Mouse (Mus musculus): ENCODE results near the gene Asb15. TPM values are rescaled to one million over a fixed set of nuclear protein-coding genes. Genes with fewer than 3 reads are reported as not detected.

The Asb15 gene
- polyA plus RNA-seq, 1 experiment from 2014 or later: not detected

- ATAC-seq (ENCODE audit: low read depth): no peak
- H3K9me3 ChIP-seq (ENCODE audit: control insufficient read depth, low read length): no peaks in the 10 kb centered on the region
- no peak overlapping the region for H3K4me2 ChIP-seq (ENCODE audit: low read depth, low read length)
- no peaks in the 10 kb centered on the region for H3K27me3 ChIP-seq (ENCODE audit: control insufficient read depth, insufficient read depth, low read length)
- no peak overlapping the region for H3K27ac ChIP-seq (ENCODE audit: low read depth, low read length)
- no peaks in the 10 kb centered on the region for H3K4me1 ChIP-seq (ENCODE audit: control insufficient read depth, insufficient read depth, low read length)
- H3K36me3 ChIP-seq (ENCODE audit: control insufficient read depth, insufficient read depth, low read length): no peaks in the 10 kb centered on the region; the same call in 1 of the 2 replicates
- no peak overlapping the region for H3K4me3 ChIP-seq (ENCODE audit: low read depth, low read length)
- 92% methylated on average over 3 of the region's 3 CpGs for WGBS
- no peak overlapping the region for H3K9ac ChIP-seq (replicated peaks; ENCODE audit: low read depth, low read length)
Measured at GRCm38 (mm10) chr6:24608682-24609081, 80.7 kb downstream of the Asb15 start.

- WGBS: 81% methylated on average over 4 of the region's 4 CpGs
- Histone ChIP-seq H3K4me3 (ENCODE audit: low read depth, low read length) (no peak overlapping the region), H3K4me1 (ENCODE audit: control insufficient read depth, insufficient read depth, low read length) (no peaks in the 10 kb centered on the region), H3K27ac (ENCODE audit: low read depth, low read length) (no peak overlapping the region), H3K9ac (replicated peaks; ENCODE audit: low read depth, low read length) (no peak overlapping the region), H3K36me3 (ENCODE audit: control insufficient read depth, insufficient read depth, low read length) (no peaks in the 10 kb centered on the region; the same call in 1 of the 2 replicates), H3K9me3 (ENCODE audit: control insufficient read depth, low read length) (no peaks in the 10 kb centered on the region), H3K27me3 (ENCODE audit: control insufficient read depth, insufficient read depth, low read length) (no peaks in the 10 kb centered on the region), H3K4me2 (ENCODE audit: low read depth, low read length) (no peak overlapping the region)
- ATAC-seq (ENCODE audit: low read depth): no peak
Measured at GRCm38 (mm10) chr6:24609531-24609930, 81.6 kb downstream of the Asb15 start.

- Histone ChIP-seq H3K9ac (replicated peaks; ENCODE audit: low read depth, low read length) (no peak overlapping the region), H3K36me3 (ENCODE audit: control insufficient read depth, insufficient read depth, low read length) (no peaks in the 10 kb centered on the region; the same call in none of the 2 replicates), H3K9me3 (ENCODE audit: control insufficient read depth, low read length) (no peaks in the 10 kb centered on the region), H3K27me3 (ENCODE audit: control insufficient read depth, insufficient read depth, low read length) (no peaks in the 10 kb centered on the region), H3K4me3 (ENCODE audit: low read depth, low read length) (no peak overlapping the region), H3K4me1 (ENCODE audit: control insufficient read depth, insufficient read depth, low read length) (no peaks in the 10 kb centered on the region), H3K4me2 (ENCODE audit: low read depth, low read length) (no peak overlapping the region), H3K27ac (ENCODE audit: low read depth, low read length) (no peak overlapping the region)
- 93% methylated on average over 4 of the region's 4 CpGs for WGBS
- ATAC-seq (ENCODE audit: low read depth): no peak
Measured at GRCm38 (mm10) chr6:24610358-24610757, 82.4 kb downstream of the Asb15 start.

- Histone ChIP-seq H3K9me3 (ENCODE audit: control insufficient read depth, low read length) (no peaks in the 10 kb centered on the region), H3K9ac (replicated peaks; ENCODE audit: low read depth, low read length) (no peak overlapping the region), H3K4me2 (ENCODE audit: low read depth, low read length) (no peak overlapping the region), H3K4me1 (ENCODE audit: control insufficient read depth, insufficient read depth, low read length) (no peaks in the 10 kb centered on the region), H3K27ac (ENCODE audit: low read depth, low read length) (no peak overlapping the region), H3K4me3 (ENCODE audit: low read depth, low read length) (no peak overlapping the region), H3K36me3 (ENCODE audit: control insufficient read depth, insufficient read depth, low read length) (peaks cover 7% of the 10 kb centered on the region), H3K27me3 (ENCODE audit: control insufficient read depth, insufficient read depth, low read length) (no peaks in the 10 kb centered on the region)
- WGBS: 94% methylated on average over 7 of the region's 7 CpGs
- ATAC-seq (ENCODE audit: low read depth): no peak
Measured at GRCm38 (mm10) chr6:24612074-24612755, 84.3 kb downstream of the Asb15 start.

- Histone ChIP-seq H3K9ac (replicated peaks; ENCODE audit: low read depth, low read length) (no peak overlapping the region), H3K4me1 (ENCODE audit: control insufficient read depth, insufficient read depth, low read length) (no peaks in the 10 kb centered on the region), H3K4me3 (ENCODE audit: low read depth, low read length) (no peak overlapping the region), H3K9me3 (ENCODE audit: control insufficient read depth, low read length) (no peaks in the 10 kb centered on the region), H3K4me2 (ENCODE audit: low read depth, low read length) (no peak overlapping the region), H3K27me3 (ENCODE audit: control insufficient read depth, insufficient read depth, low read length) (no peaks in the 10 kb centered on the region), H3K27ac (ENCODE audit: low read depth, low read length) (no peak overlapping the region), H3K36me3 (ENCODE audit: control insufficient read depth, insufficient read depth, low read length) (peaks cover 16% of the 10 kb centered on the region)
- WGBS: 96% methylated on average over 6 of the region's 6 CpGs
- ATAC-seq (ENCODE audit: low read depth): no peak
Measured at GRCm38 (mm10) chr6:24613346-24613745, 85.4 kb downstream of the Asb15 start.

- Histone ChIP-seq H3K9me3 (ENCODE audit: control insufficient read depth, low read length) (no peaks in the 10 kb centered on the region), H3K36me3 (ENCODE audit: control insufficient read depth, insufficient read depth, low read length) (peaks cover 16% of the 10 kb centered on the region), H3K4me3 (ENCODE audit: low read depth, low read length) (no peak overlapping the region), H3K27ac (ENCODE audit: low read depth, low read length) (no peak overlapping the region), H3K27me3 (ENCODE audit: control insufficient read depth, insufficient read depth, low read length) (no peaks in the 10 kb centered on the region), H3K9ac (replicated peaks; ENCODE audit: low read depth, low read length) (no peak overlapping the region), H3K4me2 (ENCODE audit: low read depth, low read length) (no peak overlapping the region), H3K4me1 (ENCODE audit: control insufficient read depth, insufficient read depth, low read length) (no peaks in the 10 kb centered on the region)
- 77% methylated on average over 4 of the region's 4 CpGs for WGBS
- ATAC-seq (ENCODE audit: low read depth): no peak
Measured at GRCm38 (mm10) chr6:24613918-24614317, 86.0 kb downstream of the Asb15 start.

GRCm38 (mm10) chr6:24616746-24617145, 88.8 kb downstream of the Asb15 start:
- Histone ChIP-seq H3K27ac (ENCODE audit: low read depth, low read length) (no peak overlapping the region), H3K4me2 (ENCODE audit: low read depth, low read length) (no peak overlapping the region), H3K36me3 (ENCODE audit: control insufficient read depth, insufficient read depth, low read length) (peaks cover 16% of the 10 kb centered on the region), H3K4me3 (ENCODE audit: low read depth, low read length) (no peak overlapping the region), H3K27me3 (ENCODE audit: control insufficient read depth, insufficient read depth, low read length) (no peaks in the 10 kb centered on the region), H3K4me1 (ENCODE audit: control insufficient read depth, insufficient read depth, low read length) (no peaks in the 10 kb centered on the region), H3K9me3 (ENCODE audit: control insufficient read depth, low read length) (no peaks in the 10 kb centered on the region), H3K9ac (replicated peaks; ENCODE audit: low read depth, low read length) (no peak overlapping the region)
- WGBS: 76% methylated on average over 4 of the region's 4 CpGs
- ATAC-seq (ENCODE audit: low read depth): no peak; the same call in 1 of the 2 replicates

- ATAC-seq (ENCODE audit: low read depth): peak; percentile 41; the same call in 1 of the 2 replicates
- Histone ChIP-seq H3K4me2 (ENCODE audit: low read depth, low read length) (no peak overlapping the region), H3K4me1 (ENCODE audit: control insufficient read depth, insufficient read depth, low read length) (no peaks in the 10 kb centered on the region), H3K27ac (ENCODE audit: low read depth, low read length) (no peak overlapping the region), H3K9me3 (ENCODE audit: control insufficient read depth, low read length) (no peaks in the 10 kb centered on the region), H3K36me3 (ENCODE audit: control insufficient read depth, insufficient read depth, low read length) (peaks cover 16% of the 10 kb centered on the region; the same call in 1 of the 2 replicates), H3K4me3 (ENCODE audit: low read depth, low read length) (no peak overlapping the region), H3K9ac (replicated peaks; ENCODE audit: low read depth, low read length) (no peak overlapping the region), H3K27me3 (ENCODE audit: control insufficient read depth, insufficient read depth, low read length) (no peaks in the 10 kb centered on the region)
- WGBS: 72% methylated on average over 6 of the region's 6 CpGs
Measured at GRCm38 (mm10) chr6:24619285-24620045, 91.5 kb downstream of the Asb15 start.

GRCm38 (mm10) chr6:24620936-24621335, 93.0 kb downstream of the Asb15 start:
- H3K9me3 ChIP-seq (ENCODE audit: control insufficient read depth, low read length): no peaks in the 10 kb centered on the region
- no peak overlapping the region for H3K4me3 ChIP-seq (ENCODE audit: low read depth, low read length)
- no peak for ATAC-seq (ENCODE audit: low read depth)
- H3K4me1 ChIP-seq (ENCODE audit: control insufficient read depth, insufficient read depth, low read length): no peaks in the 10 kb centered on the region
- no peak overlapping the region for H3K9ac ChIP-seq (replicated peaks; ENCODE audit: low read depth, low read length)
- 86% methylated on average over 2 of the region's 2 CpGs for WGBS
- H3K27ac ChIP-seq (ENCODE audit: low read depth, low read length): no peak overlapping the region
- no peaks in the 10 kb centered on the region for H3K27me3 ChIP-seq (ENCODE audit: control insufficient read depth, insufficient read depth, low read length)
- no peak overlapping the region for H3K4me2 ChIP-seq (ENCODE audit: low read depth, low read length)
- 0 out of 2 replicates have a peak, but pooled peaks cover 16% of the 10 kb centered on the region for H3K36me3 ChIP-seq (ENCODE audit: control insufficient read depth, insufficient read depth, low read length)
